Mouse (Mus musculus): ENCODE measurements around the gene Deup1.

DNA sequence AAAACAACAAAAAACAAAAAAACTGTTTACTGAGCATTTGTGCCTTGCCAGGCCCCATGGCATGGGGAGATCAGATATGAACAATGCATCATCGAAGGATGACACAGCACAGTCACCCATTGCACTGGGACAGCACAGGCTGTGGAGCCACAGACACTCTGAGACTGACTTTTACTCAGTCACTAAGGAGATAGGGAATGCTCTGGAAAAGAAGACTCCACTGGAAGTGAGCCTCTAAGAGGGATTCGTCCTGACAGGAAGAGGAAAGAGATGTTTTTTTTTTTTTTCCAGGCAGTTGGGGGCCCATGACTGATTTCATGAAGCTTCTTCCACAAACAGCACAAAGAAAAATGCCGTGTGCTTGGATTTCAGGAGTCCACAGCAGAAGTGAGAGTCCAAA lies 41.7 kb upstream of the Deup1 start:
- TF ChIP-seq CTCF (IDR thresholded peaks at IDR 0.05; ENCODE audit: control insufficient read depth, insufficient read depth, low read length) (no peak), POLR2A (IDR thresholded peaks at IDR 0.05; ENCODE audit: borderline replicate concordance, control insufficient read depth, low read depth, low read length) (no peak)
